Mouse (Mus musculus) mature B cell (primary cell): ENCODE data around the gene Itgb8.

Experiments used
- in situ Hi-C: fragments of 300-500 bp; cut with MboI; formaldehyde crosslinking; loops from 2 replicates; pipeline ENCODE4 v1.14.3; 2019

Gene Itgb8

GRCm38 (mm10) chr12:119238696-119239415 is at the start of gene Itgb8:
TSS of gene Itgb8 (minus strand) at chr12:119238802.
- in situ Hi-C loops, result no loop called here

- in situ Hi-C loops, result no loop called here
These were observed 37.7 kb upstream of the Itgb8 start for GRCm38 (mm10) chr12:119276282-119276681.

GRCm38 (mm10) chr12:119273605-119274004 is 35.0 kb upstream of the Itgb8 start:
- in situ Hi-C loops, result no loop called here

GRCm38 (mm10) chr12:119271964-119272363 is 33.4 kb upstream of the Itgb8 start:
- in situ Hi-C loops, result no loop called here

GRCm38 (mm10) chr12:119270036-119270435 is 31.4 kb upstream of the Itgb8 start:
- in situ Hi-C loops, result no loop called here

GRCm38 (mm10) chr12:119268723-119269122 is 30.1 kb upstream of the Itgb8 start:
- in situ Hi-C loops, result no loop called here

- in situ Hi-C loops, result no loop called here
These were observed 25.9 kb upstream of the Itgb8 start for GRCm38 (mm10) chr12:119264506-119264905.

- in situ Hi-C loops, result no loop called here
These were observed 10.0 kb upstream of the Itgb8 start for GRCm38 (mm10) chr12:119248581-119248980.

- in situ Hi-C loops, result no loop called here
These were observed 2.5 kb upstream of the Itgb8 start for GRCm38 (mm10) chr12:119241071-119241470.

- in situ Hi-C loops, result no loop called here
These were observed 494 bp downstream of the Itgb8 start for GRCm38 (mm10) chr12:119237921-119238695.

- in situ Hi-C loops, result no loop called here
These were observed 1.2 kb downstream of the Itgb8 start for GRCm38 (mm10) chr12:119237241-119237920.

GRCm38 (mm10) chr12:119231831-119232230 is 6.8 kb downstream of the Itgb8 start:
- in situ Hi-C loops, result no loop called here

GRCm38 (mm10) chr12:119230444-119230843 is 8.2 kb downstream of the Itgb8 start:
- in situ Hi-C loops, result no loop called here

GRCm38 (mm10) chr12:119229601-119230000 is 9.0 kb downstream of the Itgb8 start:
- in situ Hi-C loops, result no loop called here

- in situ Hi-C loops, result no loop called here
These were observed 10.7 kb downstream of the Itgb8 start for GRCm38 (mm10) chr12:119227898-119228297.

- in situ Hi-C loops, result no loop called here
These were observed 13.9 kb downstream of the Itgb8 start for GRCm38 (mm10) chr12:119224699-119225098.

GRCm38 (mm10) chr12:119219409-119219808 is 19.2 kb downstream of the Itgb8 start:
- in situ Hi-C loops, result no loop called here

GRCm38 (mm10) chr12:119217700-119218265 is 20.8 kb downstream of the Itgb8 start:
- in situ Hi-C loops, result no loop called here

- in situ Hi-C loops, result no loop called here
These were observed 23.4 kb downstream of the Itgb8 start for GRCm38 (mm10) chr12:119215225-119215624.

GRCm38 (mm10) chr12:119211533-119211932 is 27.1 kb downstream of the Itgb8 start:
- in situ Hi-C loops, result no loop called here

- in situ Hi-C loops, result no loop called here
These were observed 28.0 kb downstream of the Itgb8 start for GRCm38 (mm10) chr12:119210590-119210989.

- in situ Hi-C loops, result no loop called here
These were observed 28.6 kb downstream of the Itgb8 start for GRCm38 (mm10) chr12:119210073-119210425.
